Mouse (Mus musculus) activated CD4-positive, CD25-positive, alpha-beta regulatory T cell (primary cell): ENCODE measurements around the gene Eef2kmt. TPM values are rescaled to one million over a fixed set of nuclear protein-coding genes. Genes with fewer than 3 reads are reported as not detected.

Experiments
- polyA plus RNA-seq, 2 experiments: library from polyadenylated mRNA; unstranded; fragments of 100-300 nt; shearing (Covaris generic); gene quantifications; one replicate each; pipeline ENCODE4 v1.2.1; 2017

The Eef2kmt gene
- 10 to 100 TPM; 33.0 to 39.1 TPM for polyA plus RNA-seq

DNA sequence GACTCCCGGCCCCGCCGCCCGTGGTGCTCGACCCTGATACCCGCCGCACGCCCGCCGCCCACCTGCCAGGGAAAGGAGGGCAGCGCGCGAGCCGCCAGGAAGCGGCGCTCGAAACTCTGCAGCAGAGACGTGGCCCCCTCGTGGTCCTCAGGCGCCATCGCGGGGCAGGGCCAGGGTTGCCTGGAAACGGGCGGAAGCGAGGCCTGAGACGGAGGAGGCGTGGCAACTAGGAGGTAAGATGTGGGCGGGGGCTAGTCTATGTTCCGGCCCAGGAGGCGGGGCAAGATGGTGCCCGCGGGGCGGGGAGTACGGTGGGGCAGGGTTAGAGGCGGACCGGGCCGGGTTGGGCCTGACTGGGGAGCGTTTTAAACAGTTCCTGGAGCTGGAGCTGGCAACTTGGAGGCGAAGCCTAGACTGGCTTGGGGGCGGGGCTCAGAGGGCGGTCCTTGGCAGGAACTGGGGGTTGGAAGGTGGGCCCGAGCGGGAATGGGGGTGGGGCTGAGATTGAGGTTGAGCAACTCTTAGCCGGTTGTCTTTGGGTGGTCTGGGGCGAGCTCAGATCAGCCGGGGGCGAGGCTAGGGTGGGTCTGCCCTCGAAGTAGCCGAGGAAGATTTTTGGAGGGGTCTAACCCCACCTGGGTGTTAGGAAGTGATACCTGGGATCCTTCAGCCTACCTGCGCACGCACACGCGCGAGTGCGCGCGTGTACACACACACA, at the start of gene Eef2kmt:
Gene Eef2kmt, minus strand, starts transcription at position 205 of the 718 bp plus-strand sequence.

DNA sequence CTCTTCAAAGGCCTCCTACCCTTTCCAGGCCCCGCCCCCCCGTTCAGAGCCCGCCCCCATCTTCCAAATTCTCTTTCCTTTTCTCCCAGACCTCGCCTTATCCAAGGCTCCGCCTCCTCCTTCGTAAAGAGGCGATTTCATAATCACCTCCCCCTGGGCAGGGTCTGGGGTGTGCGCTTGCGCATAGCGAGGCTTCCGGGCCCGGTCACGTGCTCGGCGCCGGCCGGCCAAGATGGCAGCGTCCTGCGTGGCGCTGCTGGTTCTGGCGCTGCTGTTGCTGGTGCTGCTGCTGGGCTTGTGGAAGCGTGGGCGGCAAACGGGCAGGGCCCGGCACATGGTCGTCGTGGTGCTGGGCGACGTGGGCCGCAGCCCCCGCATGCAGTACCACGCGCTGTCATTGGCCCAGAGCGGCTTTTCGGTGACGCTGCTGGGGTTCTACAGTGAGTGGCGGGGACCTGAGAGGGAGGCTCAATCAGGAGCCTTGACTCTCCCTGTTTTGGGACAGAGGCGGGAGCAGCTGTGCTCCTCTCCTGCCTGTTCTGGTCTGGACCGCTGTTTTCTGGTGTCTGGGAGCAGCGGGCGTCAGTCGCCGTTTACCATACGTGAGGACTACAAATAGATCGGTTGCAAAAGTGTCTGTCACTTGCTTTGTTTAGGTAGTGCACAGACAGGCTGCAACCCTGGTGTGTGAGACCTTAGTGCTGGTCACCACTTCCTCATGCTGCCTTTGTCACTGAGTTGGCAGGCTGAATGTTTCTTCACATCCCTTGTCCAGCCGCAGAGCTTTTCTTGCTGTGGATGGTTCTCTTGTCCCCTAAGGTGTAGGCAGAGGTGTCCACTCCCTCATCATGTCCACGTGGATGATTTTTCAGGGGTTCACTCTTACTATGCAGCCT, 22.1 kb downstream of the Eef2kmt start, which contains the start of gene Alg1:
Gene Alg1, plus strand, starts transcription at position 204 of the 896 bp plus-strand sequence.

DNA sequence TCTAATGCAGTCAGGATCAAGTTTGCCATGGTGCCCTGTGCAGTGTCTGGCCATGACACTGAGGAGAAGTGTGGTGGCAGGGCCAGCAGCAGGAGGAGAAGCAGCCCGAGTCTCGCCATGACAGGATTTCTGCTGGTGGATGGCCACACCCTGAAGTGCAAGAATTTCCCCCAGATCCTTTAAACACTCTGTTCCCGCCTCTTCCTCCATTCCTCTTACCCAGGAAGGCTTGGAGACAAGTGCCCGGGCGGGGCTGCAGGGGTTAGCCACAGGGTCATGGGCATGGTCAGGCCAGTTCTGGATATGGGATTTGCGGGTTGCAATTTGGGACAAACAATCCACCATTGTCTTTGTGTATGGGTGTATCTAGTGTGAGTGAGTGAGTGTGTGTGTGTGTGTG, 33.6 kb downstream of the Eef2kmt start, which contains the start of gene AU021092:
Gene AU021092, minus strand, starts transcription at position 160 of the 400 bp plus-strand sequence.

DNA sequence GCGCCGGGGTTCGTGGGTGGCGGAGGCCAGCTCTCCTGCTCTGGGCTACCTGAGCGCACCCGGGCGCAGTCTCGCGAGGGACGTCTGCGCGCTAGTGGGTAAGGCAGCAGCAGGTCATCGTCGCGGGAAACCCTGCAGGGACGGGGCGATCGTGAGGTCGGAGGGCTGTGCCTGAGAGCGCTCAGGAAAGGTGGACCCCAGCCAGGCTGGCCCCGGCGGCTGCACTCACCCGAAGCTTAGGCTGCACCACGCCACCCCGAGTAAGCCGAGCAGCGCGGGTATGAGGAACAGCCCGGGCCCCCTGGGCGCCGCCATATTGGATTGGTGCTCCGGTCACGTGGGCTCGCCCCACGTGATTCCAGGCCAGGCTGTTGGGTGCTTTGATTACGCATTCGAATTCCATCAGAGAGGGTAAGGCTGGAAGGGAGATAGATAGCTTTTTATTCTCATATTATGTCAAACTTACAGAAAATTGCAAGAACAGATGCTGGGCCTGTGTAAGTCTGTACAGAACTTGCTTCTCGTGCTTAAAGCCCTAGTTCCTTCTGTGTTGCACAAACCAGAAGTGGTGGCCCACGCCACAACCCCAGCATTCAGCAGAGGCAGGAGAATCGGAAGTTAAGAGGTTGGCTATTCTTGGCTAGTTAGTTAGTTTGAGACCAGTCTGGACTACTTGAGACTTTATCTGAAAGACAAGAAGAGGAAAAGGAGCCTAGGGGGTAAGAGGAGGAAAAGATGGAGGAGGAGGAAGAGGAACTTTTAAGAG, 51.9 kb downstream of the Eef2kmt start, which contains the start of gene Nagpa:
Gene Nagpa, minus strand, starts transcription at position 345 of the 766 bp plus-strand sequence.

Other genes with a start within 250 kb of the Eef2kmt start
- not detected for gene Smim22, start 248.7 kb downstream of the Eef2kmt start, polyA plus RNA-seq
- gene Rogdi, start 242.4 kb downstream of the Eef2kmt start, polyA plus RNA-seq: 10 to 100 TPM; 16.7 to 16.9 TPM
- 100 to 1,000 TPM; 118 to 129 TPM for gene Glyr1, start 206.1 kb downstream of the Eef2kmt start, polyA plus RNA-seq
- 10 to 100 TPM; 40.5 to 42.3 TPM for gene Ubn1, start 205.9 kb downstream of the Eef2kmt start, polyA plus RNA-seq
- under 1 TPM; 0.06 to 0.39 TPM for gene Ppl, start 123.6 kb downstream of the Eef2kmt start, polyA plus RNA-seq
- gene Sec14l5, start 108.9 kb downstream of the Eef2kmt start, polyA plus RNA-seq: not detected
- gene Nagpa, start 52.0 kb downstream of the Eef2kmt start, polyA plus RNA-seq: 10 to 100 TPM; 31.1 to 42.0 TPM
- not detected for gene AU021092, start 33.7 kb downstream of the Eef2kmt start, polyA plus RNA-seq
- 10 to 100 TPM; 35.8 to 39.6 TPM for gene Alg1, start 22.4 kb downstream of the Eef2kmt start, polyA plus RNA-seq